Mouse (Mus musculus): ENCODE data around the gene Map4. TPM values are rescaled to one million over a fixed set of nuclear protein-coding genes. Genes with fewer than 3 reads are reported as not detected.

The Map4 gene
- polyA plus RNA-seq, 1 experiment, result 224 TPM

DNA sequence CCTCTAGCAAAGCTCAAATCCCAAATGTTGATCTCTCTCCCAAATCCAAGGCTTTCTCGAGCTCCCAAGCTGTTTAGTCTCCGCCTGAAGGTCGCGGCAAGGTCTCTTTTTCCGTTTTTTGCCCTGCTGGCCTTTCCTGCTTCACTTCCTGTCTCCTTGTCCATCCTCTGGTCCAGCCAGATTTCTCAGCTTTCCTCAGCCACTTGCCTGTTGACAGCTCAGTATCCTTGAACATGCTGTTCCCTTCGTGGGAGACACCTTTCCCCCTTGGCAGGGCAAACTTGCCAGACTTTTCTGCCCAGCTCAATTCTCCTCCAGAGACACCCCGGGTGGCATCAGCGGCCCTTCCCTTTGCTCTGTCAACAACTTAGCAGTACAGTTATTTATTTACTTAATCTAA is 31.5 kb upstream of the Map4 start:
- no peak for DNase-seq (ENCODE audit: low read depth)
- TF ChIP-seq CTCF (IDR thresholded peaks at IDR 0.05; ENCODE audit: borderline replicate concordance, extremely low read depth, insufficient read depth, insufficient read length) (no peak), POLR2A (IDR thresholded peaks at IDR 0.05; ENCODE audit: borderline replicate concordance, extremely low read depth, insufficient read depth, insufficient read length, poor library complexity, severe bottlenecking) (no peak)

DNA sequence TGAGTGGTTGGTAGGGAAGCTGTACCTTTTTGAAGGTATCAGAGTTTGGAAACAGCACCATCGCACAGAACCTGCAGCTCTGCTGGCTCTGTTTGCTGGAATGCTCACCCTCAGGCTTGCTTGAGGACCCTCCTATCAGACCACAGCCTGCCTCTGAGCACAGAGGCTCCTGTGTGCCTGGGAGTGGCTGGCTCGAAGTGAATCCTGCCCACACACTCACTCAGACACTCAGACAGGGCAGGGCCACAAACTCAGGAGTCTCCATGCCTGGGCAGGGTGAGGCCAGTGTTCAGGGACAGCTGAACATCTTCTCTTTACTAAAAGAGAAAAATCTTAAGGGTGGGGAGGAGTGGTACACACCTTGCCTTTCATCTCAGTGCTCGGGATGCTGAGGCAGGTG is 30.7 kb upstream of the Map4 start:
- DNase-seq (ENCODE audit: low read depth), result no peak
- TF ChIP-seq CTCF (IDR thresholded peaks at IDR 0.05; ENCODE audit: borderline replicate concordance, extremely low read depth, insufficient read depth, insufficient read length) (no peak), POLR2A (IDR thresholded peaks at IDR 0.05; ENCODE audit: borderline replicate concordance, extremely low read depth, insufficient read depth, insufficient read length, poor library complexity, severe bottlenecking) (no peak)

DNA sequence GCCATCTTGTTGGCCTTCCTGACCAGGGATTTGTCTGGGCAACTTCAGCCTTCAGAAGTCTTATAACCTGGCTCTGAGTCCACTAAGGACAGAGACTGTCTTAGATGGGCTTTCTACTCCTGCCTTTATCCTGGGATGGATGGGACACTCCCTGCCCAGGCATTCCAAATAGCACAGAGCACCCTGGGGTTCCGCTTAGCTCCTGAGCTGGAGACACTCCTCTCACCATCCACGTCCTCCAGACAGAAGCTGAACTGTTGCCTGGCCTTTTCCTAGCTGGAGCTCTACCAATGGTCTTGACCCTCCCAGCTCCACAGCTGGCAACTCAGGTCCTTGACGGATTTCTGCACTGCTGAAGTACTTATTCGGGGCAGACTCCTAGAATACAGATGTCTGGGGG is 29.0 kb upstream of the Map4 start:
- TF ChIP-seq POLR2A (IDR thresholded peaks at IDR 0.05; ENCODE audit: borderline replicate concordance, extremely low read depth, insufficient read depth, insufficient read length, poor library complexity, severe bottlenecking) (no peak), CTCF (IDR thresholded peaks at IDR 0.05; ENCODE audit: borderline replicate concordance, extremely low read depth, insufficient read depth, insufficient read length) (no peak)
- DNase-seq (ENCODE audit: low read depth), result no peak

DNA sequence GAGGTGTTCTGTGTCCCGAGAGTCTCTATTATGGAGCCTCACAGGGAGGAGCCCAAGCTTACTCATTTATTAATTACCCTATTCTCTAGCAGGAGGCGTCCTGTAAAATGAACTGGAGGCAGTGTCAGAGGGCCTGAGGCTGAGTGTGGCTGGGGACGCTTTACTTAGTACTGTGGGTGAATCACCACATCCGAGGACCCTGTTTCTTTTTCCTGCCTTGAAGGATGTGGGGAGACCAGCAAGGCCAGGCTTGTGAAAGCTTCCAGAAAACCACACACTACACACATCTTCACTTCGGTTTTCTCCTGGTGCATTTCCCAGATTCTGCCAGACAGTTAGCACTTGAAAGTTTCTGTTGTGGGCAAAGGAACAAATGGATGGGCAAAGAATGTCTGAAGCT is 28.5 kb upstream of the Map4 start:
- TF ChIP-seq CTCF (IDR thresholded peaks at IDR 0.05; ENCODE audit: borderline replicate concordance, extremely low read depth, insufficient read depth, insufficient read length), result no peak
- no peak for TF ChIP-seq POLR2A (IDR thresholded peaks at IDR 0.05; ENCODE audit: borderline replicate concordance, extremely low read depth, insufficient read depth, insufficient read length, poor library complexity, severe bottlenecking)
- DNase-seq (ENCODE audit: low read depth), result no peak

DNA sequence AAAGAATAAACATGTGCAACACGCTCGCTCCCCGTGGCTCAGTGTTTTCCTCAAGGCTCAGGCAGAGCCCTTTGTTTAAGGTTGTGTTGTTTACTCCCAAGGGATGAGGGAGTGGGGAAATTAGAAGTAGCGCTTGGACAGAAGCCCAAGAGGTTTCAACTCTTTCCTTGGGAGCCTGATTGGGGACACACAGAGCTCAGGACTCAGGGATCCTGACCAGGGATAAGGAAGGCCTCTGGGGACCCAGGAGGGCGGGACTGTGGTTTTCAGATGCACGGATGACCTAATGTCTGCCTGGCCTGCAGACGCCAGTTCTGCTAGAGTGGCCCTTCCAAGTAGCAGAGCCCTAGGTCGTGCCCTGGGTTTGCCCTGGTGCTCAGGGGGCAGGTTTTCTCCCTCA is 24.0 kb upstream of the Map4 start:
- no peak for DNase-seq (ENCODE audit: low read depth)
- no peak for TF ChIP-seq CTCF (IDR thresholded peaks at IDR 0.05; ENCODE audit: borderline replicate concordance, extremely low read depth, insufficient read depth, insufficient read length)
- TF ChIP-seq POLR2A (IDR thresholded peaks at IDR 0.05; ENCODE audit: borderline replicate concordance, extremely low read depth, insufficient read depth, insufficient read length, poor library complexity, severe bottlenecking), result no peak

DNA sequence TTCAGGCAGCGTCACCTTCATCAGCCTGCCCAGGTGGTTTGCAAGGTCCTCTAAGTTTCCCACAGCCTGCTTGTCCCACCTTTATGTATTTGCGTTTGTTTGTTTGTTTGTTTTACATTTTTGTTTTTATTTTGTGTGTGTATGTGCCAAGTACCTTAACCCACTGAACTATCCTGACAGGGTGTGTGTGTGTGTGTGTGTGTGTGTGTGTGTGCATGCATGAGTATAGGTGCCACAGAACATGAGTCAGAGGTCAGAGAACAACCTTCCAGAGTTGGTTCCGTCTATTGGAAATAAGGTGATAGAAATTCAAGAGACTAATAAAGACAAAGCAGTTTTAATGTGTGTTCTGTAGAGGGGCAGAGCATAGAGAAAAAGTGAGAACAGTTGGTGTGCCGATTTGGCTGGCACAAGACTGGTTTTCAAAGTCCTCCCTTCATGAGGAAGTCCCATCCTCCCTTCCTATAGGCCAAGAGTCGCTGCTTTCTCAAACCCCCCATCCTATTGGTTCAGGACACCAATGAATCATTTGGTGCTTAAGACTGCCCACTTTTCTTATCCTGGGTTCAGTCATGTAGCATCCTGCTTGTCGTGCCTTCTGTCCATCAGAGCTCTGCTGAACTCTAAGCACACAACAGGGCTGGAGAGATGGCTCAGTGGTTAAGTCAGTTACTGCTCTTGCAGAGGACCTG is 23.3 kb upstream of the Map4 start:
- TF ChIP-seq CTCF (IDR thresholded peaks at IDR 0.05; ENCODE audit: borderline replicate concordance, extremely low read depth, insufficient read depth, insufficient read length) (no peak), POLR2A (IDR thresholded peaks at IDR 0.05; ENCODE audit: borderline replicate concordance, extremely low read depth, insufficient read depth, insufficient read length, poor library complexity, severe bottlenecking) (no peak)
- DNase-seq (ENCODE audit: low read depth), result no peak

DNA sequence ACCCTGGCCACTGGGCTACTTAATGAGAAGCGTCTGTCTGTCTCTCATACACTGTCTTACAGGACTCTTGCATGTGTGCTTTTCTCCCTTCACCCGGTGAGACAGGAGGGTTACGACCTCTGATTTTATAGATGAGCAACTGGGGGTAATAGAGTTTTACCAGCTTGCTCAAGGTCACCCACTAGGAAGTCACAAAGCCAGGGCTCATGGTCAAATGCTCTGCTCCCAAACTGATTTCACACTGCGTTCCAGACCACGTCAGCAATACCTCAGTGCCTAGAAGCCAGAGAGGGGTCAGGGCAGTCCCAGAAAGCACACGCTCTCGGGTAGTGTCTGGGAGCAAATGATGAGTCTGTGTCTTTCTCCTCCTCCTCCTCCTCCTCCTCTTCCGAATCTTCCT is 22.2 kb upstream of the Map4 start:
- TF ChIP-seq POLR2A (IDR thresholded peaks at IDR 0.05; ENCODE audit: borderline replicate concordance, extremely low read depth, insufficient read depth, insufficient read length, poor library complexity, severe bottlenecking), result no peak
- no peak for TF ChIP-seq CTCF (IDR thresholded peaks at IDR 0.05; ENCODE audit: borderline replicate concordance, extremely low read depth, insufficient read depth, insufficient read length)
- no peak for DNase-seq (ENCODE audit: low read depth)

DNA sequence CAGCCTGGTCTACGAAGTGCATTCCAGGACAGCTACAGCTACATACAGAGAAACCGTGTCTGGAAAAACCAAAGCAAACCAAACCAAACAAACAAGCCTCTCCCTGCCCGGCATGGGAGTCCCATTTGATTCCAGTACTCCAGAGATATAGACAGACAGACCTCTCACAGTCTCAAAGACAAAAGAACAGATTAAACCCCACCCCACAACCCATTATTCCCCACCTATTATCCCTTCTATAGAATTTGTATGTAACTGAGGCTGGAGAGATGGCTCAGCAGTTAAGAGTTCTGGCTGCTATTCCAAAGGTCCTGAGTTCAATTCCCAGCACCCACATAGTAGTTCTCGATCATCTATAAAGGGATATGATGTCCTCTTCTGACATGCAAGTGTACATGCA is 21.3 kb upstream of the Map4 start:
- DNase-seq (ENCODE audit: low read depth), result no peak
- TF ChIP-seq POLR2A (IDR thresholded peaks at IDR 0.05; ENCODE audit: borderline replicate concordance, extremely low read depth, insufficient read depth, insufficient read length, poor library complexity, severe bottlenecking), result no peak
- TF ChIP-seq CTCF (IDR thresholded peaks at IDR 0.05; ENCODE audit: borderline replicate concordance, extremely low read depth, insufficient read depth, insufficient read length), result no peak

DNA sequence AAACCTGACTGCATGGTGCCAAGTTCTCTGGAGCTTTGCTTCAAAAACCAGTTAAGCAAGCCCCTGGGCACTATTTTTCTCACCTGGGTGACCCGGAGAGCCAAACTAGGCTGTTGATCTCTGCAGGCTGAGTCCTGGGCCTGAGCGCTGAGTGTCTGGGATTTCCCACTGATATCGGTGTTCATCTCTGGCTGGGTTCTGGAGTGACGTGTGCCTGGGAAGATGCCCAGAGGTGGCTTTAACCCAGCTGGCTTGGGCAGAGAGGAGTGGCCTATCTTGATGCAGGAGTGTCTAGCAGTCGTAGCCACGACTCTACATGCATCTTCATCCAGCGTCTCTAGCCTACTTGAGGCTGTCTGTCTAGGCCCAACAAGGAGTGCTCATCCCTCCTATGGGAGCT is 19.5 kb upstream of the Map4 start:
- no peak for TF ChIP-seq POLR2A (IDR thresholded peaks at IDR 0.05; ENCODE audit: borderline replicate concordance, extremely low read depth, insufficient read depth, insufficient read length, poor library complexity, severe bottlenecking)
- no peak for TF ChIP-seq CTCF (IDR thresholded peaks at IDR 0.05; ENCODE audit: borderline replicate concordance, extremely low read depth, insufficient read depth, insufficient read length)
- no peak for DNase-seq (ENCODE audit: low read depth)

DNA sequence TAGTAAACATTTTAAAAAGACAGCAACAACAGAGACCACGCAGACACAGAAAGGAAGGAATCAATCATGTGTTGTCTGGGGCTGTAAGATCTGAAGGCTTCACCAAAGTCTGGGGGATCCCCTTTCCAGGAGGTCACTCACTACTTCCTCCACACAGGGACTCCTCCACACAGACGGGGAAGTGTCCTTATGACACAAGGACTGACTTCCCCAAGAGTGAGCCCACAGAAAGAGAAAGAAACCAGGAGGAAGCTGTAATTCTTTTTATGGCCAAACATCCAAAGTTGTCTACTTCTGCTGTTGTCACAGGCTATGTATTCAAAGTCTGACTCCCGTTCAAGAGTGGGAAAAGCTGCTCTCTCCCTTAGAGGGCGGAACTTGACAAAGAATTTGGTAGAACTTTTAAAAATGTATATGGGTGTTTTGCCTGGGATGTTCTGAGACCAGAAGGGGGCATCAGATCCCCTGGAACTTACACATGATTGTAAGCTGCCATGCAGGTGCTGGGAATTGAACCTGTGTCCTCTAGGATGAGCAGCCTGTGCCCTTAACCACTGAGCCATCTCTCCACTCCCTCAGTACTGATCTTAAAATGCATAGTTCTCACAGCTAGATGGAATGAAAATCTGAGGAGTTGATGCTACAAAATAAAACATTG is 16.9 kb upstream of the Map4 start:
- TF ChIP-seq POLR2A (IDR thresholded peaks at IDR 0.05; ENCODE audit: borderline replicate concordance, extremely low read depth, insufficient read depth, insufficient read length, poor library complexity, severe bottlenecking), result no peak
- TF ChIP-seq CTCF (IDR thresholded peaks at IDR 0.05; ENCODE audit: borderline replicate concordance, extremely low read depth, insufficient read depth, insufficient read length), result no peak
- no peak for DNase-seq (ENCODE audit: low read depth)

DNA sequence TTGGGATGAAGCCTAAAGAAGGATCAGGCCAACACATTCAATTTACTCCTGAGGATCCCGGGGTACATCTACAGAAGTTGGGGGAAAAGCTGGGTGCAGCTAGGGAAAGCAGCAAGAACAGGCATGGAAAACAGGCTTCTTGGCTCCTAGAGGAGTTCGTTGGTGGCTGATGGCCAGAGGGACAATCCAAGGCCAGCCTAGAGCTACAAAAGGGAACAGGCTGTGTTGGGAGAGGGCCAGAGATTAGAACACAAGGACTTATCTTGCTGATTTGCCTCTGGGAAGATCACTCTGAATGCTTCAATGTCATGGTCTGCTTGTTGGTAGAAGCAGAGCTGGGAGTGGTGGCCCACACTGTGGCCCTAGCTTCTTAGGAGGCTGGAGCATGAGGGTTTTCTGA is 13.3 kb upstream of the Map4 start:
- no peak for TF ChIP-seq POLR2A (IDR thresholded peaks at IDR 0.05; ENCODE audit: borderline replicate concordance, extremely low read depth, insufficient read depth, insufficient read length, poor library complexity, severe bottlenecking)
- TF ChIP-seq CTCF (IDR thresholded peaks at IDR 0.05; ENCODE audit: borderline replicate concordance, extremely low read depth, insufficient read depth, insufficient read length), result no peak

DNA sequence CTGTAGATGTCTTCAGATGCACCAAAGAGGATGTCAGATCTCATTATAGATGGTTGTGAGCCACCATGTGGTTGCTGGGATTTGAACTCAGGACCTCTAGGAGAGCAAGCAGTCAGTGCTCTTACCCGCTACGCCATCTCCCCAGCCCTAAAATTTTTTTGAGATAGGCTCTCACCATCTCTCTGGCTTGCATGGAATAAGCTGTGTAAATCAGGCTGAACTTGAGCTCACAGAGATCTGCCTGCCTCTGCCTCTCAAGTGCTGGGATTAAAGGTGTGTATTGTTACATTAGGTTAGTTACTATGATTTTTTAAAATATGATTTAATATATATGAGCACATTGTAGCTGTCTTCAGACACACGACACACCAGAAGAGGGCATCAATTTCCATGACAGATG is 2.1 kb upstream of the Map4 start:
- DNase-seq (ENCODE audit: low read depth), result no peak
- TF ChIP-seq CTCF (IDR thresholded peaks at IDR 0.05; ENCODE audit: borderline replicate concordance, extremely low read depth, insufficient read depth, insufficient read length) (no peak), POLR2A (IDR thresholded peaks at IDR 0.05; ENCODE audit: borderline replicate concordance, extremely low read depth, insufficient read depth, insufficient read length, poor library complexity, severe bottlenecking) (no peak)

More for the DNA sequence above, 13.3 kb upstream of the Map4 start:
- no peak for DNase-seq (ENCODE audit: low read depth)
